Mouse (Mus musculus): ENCODE measurements around the gene Atp8b3.

Gene Atp8b3

DNA sequence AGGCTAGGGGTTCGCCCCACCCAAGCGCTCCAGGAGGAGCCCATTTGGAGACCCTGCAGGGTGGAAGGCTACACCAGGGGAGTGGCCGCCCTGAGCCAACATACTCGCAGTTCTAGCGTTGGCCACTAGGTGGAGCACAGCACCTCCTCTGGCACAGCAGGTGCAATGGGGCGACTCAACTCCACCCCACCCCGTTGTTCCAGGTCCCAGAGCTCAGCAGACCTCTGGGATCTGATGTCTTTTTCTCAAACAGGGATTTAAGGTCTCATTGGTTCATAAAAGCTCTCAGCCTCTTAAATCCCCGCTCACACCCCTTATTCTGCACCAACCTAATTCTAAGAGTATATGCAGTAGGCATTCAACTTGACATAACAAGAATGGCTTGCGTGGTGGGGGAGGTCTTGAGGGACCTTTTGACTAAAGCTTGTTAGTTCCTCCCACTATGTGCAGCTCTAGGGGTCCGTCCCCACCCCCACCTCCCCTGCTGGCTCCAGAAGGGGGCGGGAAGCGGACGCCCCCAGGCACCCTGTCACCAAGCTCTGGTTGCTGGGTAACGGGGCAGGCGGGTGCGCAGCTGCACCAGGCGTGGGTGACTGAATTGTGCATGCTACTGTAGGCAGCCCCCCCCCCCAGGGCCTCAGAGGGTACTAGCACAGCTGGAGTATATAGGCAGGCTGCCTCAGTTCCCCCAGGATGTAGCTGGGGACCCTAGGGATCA lies 27.6 kb upstream of the Atp8b3 start:
- peak; percentile 91 for DNase-seq

GRCm38 (mm10) chr10:80561116-80561944 lies 22.4 kb upstream of the Atp8b3 start, which contains the start of gene Rexo1:
Rexo1 (minus strand) TSS chr10:80561560.
- DNase-seq: peak; percentile 92

DNA sequence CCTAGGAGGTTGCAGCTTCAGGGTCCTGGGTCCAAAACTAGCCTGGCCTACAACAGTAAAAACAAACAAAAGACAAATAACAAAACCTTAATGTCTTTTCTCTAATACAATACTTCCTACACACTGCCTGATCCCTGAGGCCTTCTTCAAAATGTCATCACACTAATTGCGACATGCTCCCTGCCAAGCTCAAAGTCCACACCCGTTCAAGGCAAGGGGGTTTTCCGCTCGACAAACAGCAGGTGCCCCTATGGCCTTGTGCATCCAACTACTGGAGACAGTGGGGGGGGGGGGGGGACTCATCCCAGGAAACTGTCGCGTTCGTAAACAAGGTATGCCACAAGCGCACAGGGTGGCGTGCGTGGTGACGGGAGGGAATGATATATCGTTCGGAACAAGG lies 21.7 kb upstream of the Atp8b3 start:
- DNase-seq: no peak

DNA sequence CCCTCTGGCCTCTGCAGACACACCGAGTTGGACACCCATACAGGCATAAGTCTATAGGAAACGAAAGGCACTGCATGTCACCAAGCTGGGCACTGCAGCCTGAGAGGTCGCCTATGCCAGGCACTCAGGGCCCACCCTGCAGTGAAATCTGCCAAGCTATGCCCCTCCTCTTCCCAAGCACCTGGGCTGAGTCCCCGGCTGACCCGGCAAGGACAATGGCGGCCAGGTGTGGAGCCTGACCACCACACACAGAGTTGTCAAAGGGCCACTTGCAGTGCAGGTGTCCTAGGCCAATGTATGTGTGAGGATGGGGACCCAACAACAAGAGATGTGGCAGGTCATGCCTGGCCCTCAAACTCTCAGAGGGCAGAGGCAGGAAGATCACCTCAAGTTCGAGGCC lies 20.5 kb upstream of the Atp8b3 start:
- DNase-seq: no peak

GRCm38 (mm10) chr10:80557346-80557965 lies 18.5 kb upstream of the Atp8b3 start:
- peak; percentile 77 for DNase-seq

DNA sequence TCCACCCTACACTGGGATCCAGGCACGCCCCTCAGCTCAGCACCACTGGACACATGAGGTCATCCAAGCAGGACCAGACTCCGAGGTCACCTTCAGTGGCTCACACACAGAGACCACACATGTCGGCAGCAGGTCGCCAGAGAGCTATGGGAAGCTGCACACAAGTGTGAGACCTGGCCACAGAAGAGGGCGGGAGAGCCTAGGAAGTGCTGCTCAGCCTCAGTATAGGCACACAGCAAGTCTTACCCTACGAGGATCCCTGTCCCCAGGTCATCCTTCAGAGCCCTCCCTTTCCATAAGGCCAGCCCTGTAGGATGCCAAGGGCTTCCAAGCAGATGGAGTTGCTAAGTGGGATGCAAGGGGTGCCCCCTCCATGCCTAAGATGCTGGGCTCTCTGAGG lies 15.1 kb upstream of the Atp8b3 start:
- DNase-seq: no peak

DNA sequence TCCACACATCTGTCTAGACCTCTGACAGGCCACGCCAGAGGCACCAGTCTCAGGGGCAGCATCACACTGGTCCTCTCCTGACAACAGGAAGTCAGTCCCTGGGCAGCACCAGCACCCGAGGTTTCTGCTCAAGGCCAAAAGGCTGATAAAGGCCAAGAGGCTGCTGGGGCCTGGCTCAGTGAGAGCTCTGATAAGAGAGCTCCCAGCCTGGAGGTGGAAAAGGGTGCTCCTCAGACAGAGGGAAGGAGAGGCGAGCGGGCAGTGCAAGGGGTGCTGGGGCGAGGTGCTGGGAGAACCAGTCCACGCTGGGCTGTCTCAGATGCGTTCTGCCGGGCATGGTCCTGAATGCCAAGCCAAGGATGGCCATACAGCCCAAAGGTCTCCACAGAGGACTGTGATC lies 14.7 kb upstream of the Atp8b3 start:
- DNase-seq: no peak

- no peak for DNase-seq
Observed at GRCm38 (mm10) chr10:80552364-80552763, 13.4 kb upstream of the Atp8b3 start.

DNA sequence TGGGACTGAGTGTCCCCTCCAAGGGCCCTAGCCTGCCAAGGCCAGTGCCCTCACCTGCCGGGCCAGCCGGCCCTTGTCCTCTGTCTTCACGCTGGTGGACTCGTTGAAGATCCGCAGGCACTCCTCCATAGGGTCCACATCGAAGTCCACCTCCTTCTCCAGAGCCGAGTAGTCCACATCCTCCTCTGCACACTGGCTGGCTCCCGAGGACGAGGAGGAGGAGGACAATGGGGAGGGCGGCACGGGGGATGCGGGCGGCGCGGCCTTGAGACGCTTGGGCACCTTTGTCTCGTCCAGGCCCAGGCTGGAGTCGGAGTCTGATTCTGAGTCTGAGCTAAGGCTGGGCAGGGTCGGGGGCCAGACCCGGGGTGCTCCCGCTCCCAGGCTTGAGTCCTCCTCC lies 10.4 kb upstream of the Atp8b3 start:
- DNase-seq: no peak

DNA sequence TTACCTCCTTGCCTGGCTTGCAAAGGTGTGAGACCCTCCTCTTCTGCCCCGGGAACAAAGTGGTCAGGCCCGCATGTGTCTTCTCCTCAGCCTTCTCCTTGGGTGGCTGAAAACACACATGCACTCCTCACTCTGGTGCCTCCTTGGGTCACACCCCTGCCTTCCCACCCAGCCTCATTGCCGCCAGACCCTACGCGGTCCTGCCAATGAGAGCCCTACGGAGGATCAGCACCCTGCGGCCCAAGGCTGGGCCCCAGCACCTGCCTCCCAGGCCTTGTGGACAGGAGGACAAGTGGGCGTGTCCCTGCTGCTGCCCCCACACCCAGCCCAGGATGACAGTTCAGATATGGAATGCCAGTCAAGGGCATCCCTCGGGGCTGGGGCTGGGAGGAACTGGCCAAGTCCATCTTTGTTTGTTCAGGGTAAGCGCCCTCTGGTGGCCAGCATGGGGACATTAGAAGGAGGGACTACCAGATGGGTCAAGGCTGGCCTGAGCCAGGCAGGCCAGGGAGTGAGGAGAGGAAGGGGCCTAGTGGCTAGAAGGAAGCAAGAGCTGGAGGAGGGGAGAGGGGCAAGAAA lies 9.6 kb upstream of the Atp8b3 start:
- DNase-seq: peak; percentile 64

GRCm38 (mm10) chr10:80547539-80547938 lies 8.6 kb upstream of the Atp8b3 start:
- no peak for DNase-seq

- no peak for DNase-seq
Observed at GRCm38 (mm10) chr10:80546945-80547344, 8.0 kb upstream of the Atp8b3 start.

- no peak for DNase-seq
Observed at GRCm38 (mm10) chr10:80545590-80545989, 6.7 kb upstream of the Atp8b3 start.

- DNase-seq: no peak
Observed at GRCm38 (mm10) chr10:80543873-80544272, 4.9 kb upstream of the Atp8b3 start.

- no peak for DNase-seq
Observed at GRCm38 (mm10) chr10:80539493-80539892, 569 bp upstream of the Atp8b3 start.

- DNase-seq: no peak
Observed at GRCm38 (mm10) chr10:80538180-80538579, 744 bp downstream of the Atp8b3 start.

DNA sequence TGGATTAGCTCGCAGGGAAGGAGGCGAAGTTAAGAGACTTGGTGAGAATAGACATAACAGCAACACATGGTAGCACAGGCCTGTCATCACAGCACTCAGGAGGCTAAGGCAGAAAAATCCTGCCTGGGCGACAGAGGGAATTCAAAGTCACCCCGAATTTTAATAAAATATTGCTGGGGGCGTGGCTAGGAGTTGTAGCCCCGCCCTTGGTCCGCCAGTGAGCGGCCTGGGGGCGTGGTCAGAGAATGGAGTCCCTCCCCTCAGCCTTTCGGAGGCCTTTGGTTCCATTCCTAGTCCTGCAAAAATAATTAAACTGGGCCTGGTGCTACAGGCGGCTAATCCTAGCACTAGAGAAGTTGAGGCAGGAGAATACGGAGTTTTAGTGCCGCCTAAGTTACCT lies 3.2 kb downstream of the Atp8b3 start:
- no peak for DNase-seq

DNA sequence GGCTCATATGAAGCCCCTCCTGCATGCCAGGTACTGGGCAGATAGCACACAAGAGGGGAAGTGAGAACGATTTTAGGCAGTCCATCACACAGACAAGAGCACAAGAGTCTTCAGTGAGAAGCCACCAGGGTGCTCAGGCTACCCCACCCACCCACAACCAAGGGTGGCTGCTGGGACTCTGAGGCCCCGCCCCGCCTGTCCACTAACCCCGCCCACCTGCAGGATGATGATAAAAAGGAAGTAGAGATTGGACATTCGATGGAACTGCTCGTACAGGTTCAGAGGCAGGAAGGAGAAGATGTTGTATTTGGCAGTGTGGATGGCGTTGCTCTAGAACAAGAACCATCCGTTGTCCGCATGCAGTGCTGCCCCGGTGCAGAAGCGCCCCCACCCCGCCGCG lies 3.9 kb downstream of the Atp8b3 start:
- DNase-seq: no peak

DNA sequence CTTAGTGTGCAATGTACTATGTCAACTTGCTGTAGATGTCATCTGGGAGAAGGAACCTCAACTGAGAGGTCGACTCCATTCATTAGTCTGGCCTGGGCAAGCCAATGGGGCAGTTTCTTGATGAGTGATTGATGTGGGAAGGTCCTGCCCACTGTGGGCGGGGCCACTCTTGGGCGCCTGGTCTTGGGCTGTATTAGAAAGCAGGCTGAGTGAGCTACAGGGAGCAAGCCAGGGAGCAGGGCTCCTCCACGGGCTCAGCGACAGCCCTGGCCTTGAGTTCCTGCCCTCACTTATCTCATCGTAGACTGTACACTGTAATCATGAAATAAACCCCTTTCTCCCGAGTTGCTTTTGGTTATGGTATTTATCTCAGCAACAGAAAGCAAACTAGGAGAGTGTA lies 5.2 kb downstream of the Atp8b3 start:
- DNase-seq: no peak

GRCm38 (mm10) chr10:80532783-80533182 lies 6.1 kb downstream of the Atp8b3 start:
- no peak for DNase-seq

- DNase-seq: no peak
Observed at GRCm38 (mm10) chr10:80526172-80526571, 12.8 kb downstream of the Atp8b3 start.

GRCm38 (mm10) chr10:80523299-80523698 lies 15.6 kb downstream of the Atp8b3 start:
- DNase-seq: no peak

- DNase-seq: no peak
Observed at GRCm38 (mm10) chr10:80519287-80519686, 19.6 kb downstream of the Atp8b3 start.

DNA sequence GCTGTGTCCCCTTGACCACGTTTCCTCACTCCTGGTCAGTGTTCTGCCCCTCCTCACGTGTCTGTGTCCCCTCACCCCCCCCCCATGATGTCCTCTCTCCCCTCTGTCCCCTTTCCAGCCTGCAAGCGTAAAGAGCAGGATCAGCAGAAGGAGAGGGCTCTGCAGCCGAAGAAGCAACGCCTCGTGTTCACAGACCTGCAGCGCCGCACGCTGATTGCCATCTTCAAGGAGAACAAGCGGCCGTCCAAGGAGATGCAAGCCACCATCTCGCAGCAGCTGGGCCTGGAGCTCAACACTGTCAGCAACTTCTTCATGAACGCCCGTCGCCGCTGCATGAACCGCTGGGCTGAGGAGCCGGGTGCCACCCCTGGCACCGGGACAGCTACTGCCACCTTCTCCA lies 25.2 kb downstream of the Atp8b3 start:
- no peak for DNase-seq
